Mouse (Mus musculus) heart, embryonic 16.5 days (tissue): ENCODE results near the gene Nup160. TPM values are rescaled to one million over a fixed set of nuclear protein-coding genes. Genes with fewer than 3 reads are reported as not detected.
A peak's percentile ranks its signal among the peaks of the same experiment; 100 is the strongest.

Source experiments
- ATAC-seq: fragments of 200-750 bp; cut with Nextera tagmentation; replicated peaks from 2 replicates; pipeline ENCODE4 v1.8.0; 2017; ENCODE audit warnings: moderate number of reproducible peaks; ENCODE audit not compliant: insufficient read depth, low FRiP score; ENCODE audit errors: extremely low read depth
- H3K27ac ChIP-seq: fragments of 300-500 bp; sonication (generic); 2 replicates; pipeline ENCODE4 v1.5.1; 2014; ENCODE audit warnings: mild to moderate bottlenecking, low read length, control low read depth, moderate library complexity
- H3K27me3 ChIP-seq: fragments of 300-500 bp; sonication (generic); 2 replicates; pipeline ENCODE4 v1.6.1; 2014; ENCODE audit warnings: low read length, mixed read lengths; ENCODE audit not compliant: control insufficient read depth, insufficient read depth
- H3K36me3 ChIP-seq: fragments of 300-500 bp; sonication (generic); 2 replicates; pipeline ENCODE4 v1.6.1; 2014; ENCODE audit not compliant: control insufficient read depth, insufficient read depth
- H3K4me1 ChIP-seq: fragments of 300-500 bp; sonication (generic); 2 replicates; pipeline ENCODE4 v1.6.1; 2014; ENCODE audit warnings: low read length, mixed read lengths; ENCODE audit not compliant: control insufficient read depth, insufficient read depth
- H3K4me2 ChIP-seq: fragments of 300-500 bp; sonication (generic); 2 replicates; pipeline ENCODE4 v1.6.1; 2014; ENCODE audit warnings: low read depth, mild to moderate bottlenecking, control low read depth, low read length
- H3K4me3 ChIP-seq: fragments of 300-500 bp; sonication (generic); 2 replicates; pipeline ENCODE4 v1.5.1; 2014; ENCODE audit warnings: mild to moderate bottlenecking, control low read depth, low read length
- H3K9ac ChIP-seq: fragments of 300-500 bp; sonication (generic); 2 replicates; pipeline ENCODE4 v1.6.1; 2014; ENCODE audit warnings: low read length, control low read depth
- H3K9me3 ChIP-seq: fragments of 300-500 bp; sonication (generic); replicated peaks from 2 replicates; pipeline ENCODE4 v1.6.1; 2016; ENCODE audit warnings: low read length; ENCODE audit not compliant: control insufficient read depth
- WGBS: fragments of 180-500 bp; shearing (Covaris S2); extraction: QIAGEN DNeasy Blood & Tissue Kit; methylation state at CpG from one replicate; pipeline ENCODE4 v1.1.7; 2014; 5-methylcytosine and 5-hydroxymethylcytosine counted together
- polyA plus RNA-seq: library from polyadenylated mRNA; unstranded; fragments of >200 nt; fragmentation: Nextera tagmentation; extraction: Ambion mirVana; gene quantifications from 2 replicates; pipeline ENCODE4 v1.2.1, GENCODE M21; 2015

Nup160 gene
- polyA plus RNA-seq, 1 experiment from 2014 or later: 26.3 TPM

DNA sequence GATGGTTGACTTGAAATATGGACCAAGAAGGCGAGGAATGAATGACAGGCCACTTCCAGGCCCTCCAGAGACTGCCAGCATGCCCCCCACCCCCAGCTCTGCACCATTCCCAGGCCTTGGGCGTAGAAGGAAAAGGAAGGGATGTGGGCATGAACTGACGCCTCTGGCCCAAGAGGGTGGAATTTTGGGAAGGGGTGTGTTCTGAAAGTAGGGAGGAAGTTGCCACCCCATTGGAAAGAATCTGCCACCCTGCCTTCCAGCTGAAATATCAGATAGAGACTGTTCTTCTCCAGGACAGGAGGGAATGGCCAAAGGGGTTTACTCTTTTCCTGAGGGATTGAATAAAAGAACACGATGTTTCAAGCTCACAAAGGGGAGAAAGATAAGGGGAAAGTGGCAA, 18.4 kb upstream of the Nup160 start:
- Histone ChIP-seq H3K4me1 (no peaks in the 10 kb centered on the region), H3K4me3 (no peak overlapping the region), H3K27me3 (no peaks in the 10 kb centered on the region), H3K27ac (no peak overlapping the region), H3K9ac (no peak overlapping the region), H3K9me3 (no peaks in the 10 kb centered on the region), H3K4me2 (no peak overlapping the region), H3K36me3 (no peaks in the 10 kb centered on the region)
- no peak for ATAC-seq
- 55% methylated on average over 4 of the region's 4 CpGs for WGBS

DNA sequence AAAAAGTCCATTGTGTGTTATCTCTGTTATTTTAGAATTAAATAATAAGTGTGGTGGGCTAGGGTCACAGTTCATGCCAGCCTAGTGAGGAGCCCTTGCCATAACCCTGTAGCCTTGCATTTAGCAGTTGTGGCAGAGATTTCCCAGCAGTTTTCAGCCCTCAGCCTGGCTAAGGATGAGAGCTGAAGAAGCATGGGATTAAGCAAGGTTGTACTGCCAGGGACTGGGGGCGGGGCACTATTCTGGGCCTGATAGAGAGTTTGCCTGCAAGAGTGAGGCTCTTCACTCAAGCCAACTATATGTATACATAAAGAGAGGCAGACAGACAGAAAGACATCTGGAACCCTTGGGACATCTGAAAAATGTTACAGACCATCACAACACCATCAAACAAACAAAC, 18.0 kb upstream of the Nup160 start:
- no peak for ATAC-seq
- no peak overlapping the region for H3K4me3 ChIP-seq
- no peaks in the 10 kb centered on the region for H3K4me1 ChIP-seq
- no peak overlapping the region for H3K4me2 ChIP-seq
- no peak overlapping the region for H3K9ac ChIP-seq
- H3K27me3 ChIP-seq: no peaks in the 10 kb centered on the region
- no peaks in the 10 kb centered on the region for H3K36me3 ChIP-seq
- no peak overlapping the region for H3K27ac ChIP-seq
- WGBS: 76% methylated on average over 1 of the region's 1 CpGs
- no peaks in the 10 kb centered on the region for H3K9me3 ChIP-seq

DNA sequence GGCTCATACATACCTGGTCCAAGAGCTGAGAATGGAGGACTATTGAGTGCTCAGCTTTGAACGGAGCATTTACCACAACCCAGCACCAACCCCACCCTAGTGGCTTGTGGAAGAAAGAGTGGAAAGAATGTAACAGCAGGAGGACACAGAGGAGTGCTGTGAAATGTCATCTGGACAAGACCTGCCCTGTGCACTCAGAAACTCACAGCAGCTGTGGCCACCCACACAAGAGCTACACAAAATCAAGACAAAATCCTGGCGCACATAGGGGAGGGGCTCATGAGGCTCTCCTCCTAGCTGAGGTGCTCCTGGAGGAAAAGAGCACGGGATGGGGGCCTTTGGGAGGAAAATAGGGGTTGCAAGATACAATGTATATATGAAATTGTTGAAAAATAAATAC, 17.4 kb upstream of the Nup160 start:
- no peak overlapping the region for H3K27ac ChIP-seq
- no peaks in the 10 kb centered on the region for H3K9me3 ChIP-seq
- no peak overlapping the region for H3K9ac ChIP-seq
- H3K36me3 ChIP-seq: no peaks in the 10 kb centered on the region
- H3K4me2 ChIP-seq: no peak overlapping the region
- no peak for ATAC-seq
- 60% methylated on average over 3 of the region's 3 CpGs for WGBS
- H3K4me3 ChIP-seq: no peak overlapping the region
- no peaks in the 10 kb centered on the region for H3K27me3 ChIP-seq
- no peaks in the 10 kb centered on the region for H3K4me1 ChIP-seq

DNA sequence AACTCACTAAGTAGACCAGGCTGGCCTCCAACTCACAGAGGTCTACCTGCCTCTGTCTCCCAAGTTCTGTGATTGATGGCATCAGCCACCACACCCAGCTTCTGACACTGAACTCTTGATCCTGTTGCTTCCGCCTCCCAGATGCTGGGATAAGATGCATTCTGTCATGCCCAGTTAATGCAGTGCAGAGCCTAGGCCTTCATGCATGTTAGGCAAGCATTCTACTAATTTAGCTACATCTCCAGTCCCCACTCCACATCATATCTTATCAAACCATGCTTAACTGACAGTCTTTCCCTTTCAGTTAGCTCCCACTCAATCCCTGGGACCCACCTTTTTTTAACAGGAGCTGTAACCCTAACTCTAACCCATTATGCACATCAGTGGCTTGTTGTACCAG, 16.1 kb upstream of the Nup160 start:
- no peaks in the 10 kb centered on the region for H3K4me1 ChIP-seq
- no peaks in the 10 kb centered on the region for H3K27me3 ChIP-seq
- ATAC-seq: no peak
- H3K9me3 ChIP-seq: no peaks in the 10 kb centered on the region
- no peak overlapping the region for H3K4me2 ChIP-seq
- no peaks in the 10 kb centered on the region for H3K36me3 ChIP-seq
- no peak overlapping the region for H3K4me3 ChIP-seq
- no peak overlapping the region for H3K27ac ChIP-seq
- no peak overlapping the region for H3K9ac ChIP-seq
- WGBS: 79% methylated on average over 1 of the region's 1 CpGs

DNA sequence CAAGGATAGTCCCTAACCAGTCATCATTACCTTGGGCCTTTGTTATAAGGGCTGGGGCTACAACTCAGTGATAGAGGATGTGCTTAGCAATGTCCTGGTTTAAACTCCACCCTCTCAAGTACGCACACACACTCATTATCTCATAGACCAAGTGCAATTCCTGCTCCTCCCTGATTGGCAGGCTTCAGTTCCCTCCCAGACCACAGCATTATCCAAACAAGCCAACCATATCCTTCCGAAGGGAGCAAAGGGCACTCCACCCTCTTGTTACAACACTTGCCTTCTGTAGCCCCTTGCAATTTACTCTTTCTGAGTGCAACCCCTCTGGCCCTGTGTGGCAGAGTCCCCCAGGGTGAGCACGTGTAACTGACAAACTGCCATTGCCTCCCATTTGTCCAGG, 15.6 kb upstream of the Nup160 start:
- Histone ChIP-seq H3K9me3 (no peaks in the 10 kb centered on the region), H3K27me3 (no peaks in the 10 kb centered on the region), H3K36me3 (no peaks in the 10 kb centered on the region), H3K27ac (no peak overlapping the region), H3K4me2 (no peak overlapping the region), H3K4me1 (no peaks in the 10 kb centered on the region), H3K9ac (no peak overlapping the region), H3K4me3 (no peak overlapping the region)
- 30% methylated on average over 3 of the region's 3 CpGs for WGBS
- 0 out of 2 replicates have a peak, but pooled peaks have one; percentile 55 for ATAC-seq

DNA sequence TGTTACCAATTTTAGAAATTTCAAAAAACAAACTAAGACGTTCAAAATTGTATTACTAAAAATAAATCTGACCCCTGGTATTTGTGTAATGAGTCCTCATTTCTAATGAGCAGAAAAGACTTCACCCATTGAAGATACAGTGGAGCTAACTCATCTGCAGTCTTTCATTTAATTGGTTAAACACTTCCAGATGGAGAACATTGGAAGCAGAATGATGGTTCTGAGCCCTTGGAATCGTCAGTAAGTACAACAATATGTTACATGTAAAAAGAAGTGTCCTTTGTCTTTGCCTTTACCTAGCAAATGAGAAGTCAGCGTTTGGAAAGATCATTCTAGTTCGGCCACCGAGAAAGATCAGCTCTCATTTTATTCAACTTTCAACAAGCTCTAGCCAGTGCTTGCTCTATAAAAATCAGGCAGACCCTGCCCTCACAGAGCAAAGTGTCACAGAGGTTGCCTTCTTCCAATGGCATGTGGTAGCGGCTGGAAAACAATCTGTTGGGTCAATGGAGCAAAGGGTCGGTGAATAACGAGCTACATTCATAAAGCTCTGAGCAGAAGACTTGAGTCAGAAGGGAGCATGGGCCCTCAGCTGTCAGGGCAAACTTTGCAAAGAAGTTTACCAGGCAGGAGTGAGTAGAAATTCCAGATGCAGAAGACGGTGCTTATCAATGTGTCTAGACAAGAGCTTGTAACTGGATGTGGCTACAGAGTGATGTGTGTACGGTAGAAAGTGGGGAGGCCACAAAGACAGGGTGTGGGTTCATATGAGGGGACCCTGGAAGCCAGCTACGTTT, 10.2 kb upstream of the Nup160 start:
- Histone ChIP-seq H3K4me3 (no peak overlapping the region), H3K4me1 (peaks cover 7% of the 10 kb centered on the region), H3K9ac (no peak overlapping the region), H3K9me3 (peaks cover 2% of the 10 kb centered on the region; the same call in 1 of the 2 replicates), H3K27ac (no peak overlapping the region), H3K36me3 (no peaks in the 10 kb centered on the region), H3K4me2 (no peak overlapping the region), H3K27me3 (no peaks in the 10 kb centered on the region)
- no peak for ATAC-seq
- WGBS: 46% methylated on average over 11 of the region's 11 CpGs

DNA sequence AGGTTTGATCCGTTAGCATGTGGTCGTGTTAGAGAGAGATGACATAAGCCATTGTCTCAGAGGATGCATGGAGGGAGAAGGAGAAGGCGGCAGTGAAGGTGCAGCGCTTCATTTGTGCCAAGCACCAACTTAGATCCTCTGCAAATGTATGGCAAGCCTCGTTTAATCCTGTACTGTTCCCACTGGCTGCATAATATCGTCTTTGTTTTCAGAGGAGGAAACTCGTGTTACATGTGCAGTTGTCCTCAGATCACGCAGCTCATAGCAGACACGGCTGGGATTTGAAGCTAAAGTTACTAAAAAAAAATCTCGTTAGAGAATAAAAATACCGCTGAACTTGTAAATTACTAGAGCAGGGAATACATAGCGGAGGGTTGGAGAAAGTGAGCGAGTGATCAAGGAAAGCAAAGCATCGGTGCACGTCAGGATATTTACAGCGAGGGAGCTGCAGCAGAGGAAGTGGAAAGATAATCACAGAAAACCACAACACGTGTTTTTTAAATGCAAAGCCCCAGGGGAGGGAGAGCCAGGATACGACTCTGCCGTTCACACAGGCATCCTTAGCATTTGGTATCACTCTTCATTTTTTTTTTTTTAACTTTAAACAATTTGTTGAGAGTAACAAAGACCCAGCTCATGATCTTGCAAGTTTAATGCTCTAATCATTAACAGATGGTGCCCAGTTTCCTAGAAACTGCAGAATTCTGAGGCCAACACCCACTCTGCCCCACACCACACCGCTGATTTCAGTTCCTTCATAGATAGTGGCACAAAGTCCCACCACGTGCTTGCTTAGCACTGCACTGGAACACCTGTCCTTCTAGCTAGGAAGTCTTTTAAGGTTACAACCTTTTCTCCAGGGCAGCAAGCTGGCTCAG, 9.4 kb upstream of the Nup160 start:
- Histone ChIP-seq H3K4me3 (peak overlapping the region; percentile 21), H3K9me3 (peaks cover 2% of the 10 kb centered on the region; the same call in 1 of the 2 replicates), H3K27ac (peak overlapping the region; percentile 14; the same call in 1 of the 2 replicates), H3K27me3 (no peaks in the 10 kb centered on the region), H3K4me2 (peak overlapping the region; percentile 58), H3K36me3 (no peaks in the 10 kb centered on the region), H3K4me1 (peaks cover 7% of the 10 kb centered on the region), H3K9ac (no peak overlapping the region)
- WGBS: 23% methylated on average over 21 of the region's 21 CpGs
- ATAC-seq: no peak; the same call in 1 of the 2 replicates

DNA sequence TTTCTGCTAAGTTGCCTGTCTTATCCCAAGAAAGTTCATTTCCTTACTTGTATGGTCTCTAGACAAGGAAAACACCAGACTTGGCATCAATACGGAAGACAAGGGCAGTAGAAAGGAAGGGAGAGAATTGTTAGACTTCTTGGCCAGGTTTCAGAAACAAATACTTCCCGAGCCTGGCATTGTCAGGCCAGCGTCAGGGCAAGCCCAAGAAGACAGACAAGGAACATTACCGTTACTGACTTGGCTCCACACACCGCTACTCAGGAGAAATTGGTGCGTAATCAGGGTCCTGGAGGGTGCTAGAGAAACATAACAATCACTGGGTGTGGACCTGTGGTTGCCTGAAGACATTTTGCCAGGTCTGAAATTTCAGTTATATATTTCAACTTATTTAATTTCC, 6.7 kb upstream of the Nup160 start:
- no peak overlapping the region for H3K4me3 ChIP-seq
- H3K36me3 ChIP-seq: no peaks in the 10 kb centered on the region
- peaks cover 7% of the 10 kb centered on the region for H3K4me1 ChIP-seq
- 64% methylated on average over 6 of the region's 6 CpGs for WGBS
- no peak overlapping the region for H3K9ac ChIP-seq
- ATAC-seq: no peak
- no peak overlapping the region for H3K27ac ChIP-seq
- no peaks in the 10 kb centered on the region for H3K27me3 ChIP-seq
- H3K9me3 ChIP-seq: peaks cover 2% of the 10 kb centered on the region; the same call in 1 of the 2 replicates
- H3K4me2 ChIP-seq: no peak overlapping the region

DNA sequence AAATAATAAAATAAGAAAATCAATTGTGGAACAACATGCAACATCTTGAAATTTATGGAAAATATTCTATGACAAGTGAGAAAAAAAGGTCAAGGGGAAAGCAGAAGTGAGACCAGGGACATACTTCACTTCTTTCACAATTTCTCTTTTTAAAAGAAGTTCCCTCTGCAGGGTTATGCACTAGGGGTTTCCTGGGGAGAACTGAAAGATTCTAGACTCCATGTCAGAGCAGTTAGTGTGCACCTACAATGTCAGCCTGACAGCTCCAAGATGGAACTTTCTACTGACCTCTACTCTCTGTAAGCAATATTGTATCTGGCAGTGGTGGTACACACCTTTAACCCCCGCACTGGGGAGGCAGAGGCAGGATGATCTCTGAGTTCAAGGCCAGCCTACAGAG, 3.7 kb upstream of the Nup160 start:
- Histone ChIP-seq H3K9me3 (peaks cover 2% of the 10 kb centered on the region; the same call in 1 of the 2 replicates), H3K4me2 (no peak overlapping the region), H3K4me3 (no peak overlapping the region), H3K27ac (no peak overlapping the region), H3K9ac (no peak overlapping the region), H3K36me3 (no peaks in the 10 kb centered on the region), H3K27me3 (no peaks in the 10 kb centered on the region), H3K4me1 (peaks cover under 1% of the 10 kb centered on the region; the same call in 1 of the 2 replicates)
- ATAC-seq: no peak
- WGBS: 82% methylated on average over 1 of the region's 1 CpGs
